Mouse (Mus musculus): ENCODE results near the gene Mylk.
A peak's percentile ranks its signal among the peaks of the same experiment; 100 is the strongest.

Gene Mylk

GRCm38 (mm10) chr16:35022242-35023137, 277.5 kb downstream of the Mylk start, which contains the start of gene Hacd2:
Hacd2 (plus strand) TSS chr16:35022428.
- DNase-seq (ENCODE audit: low read depth, low spot score): peak; percentile 97

GRCm38 (mm10) chr16:35023138-35023735, 278.2 kb downstream of the Mylk start:
- DNase-seq (ENCODE audit: low read depth, low spot score): no peak

- DNase-seq (ENCODE audit: low read depth, low spot score): peak; percentile 90
These were observed 279.3 kb downstream of the Mylk start for GRCm38 (mm10) chr16:35024300-35024699.

GRCm38 (mm10) chr16:35025347-35025746, 280.3 kb downstream of the Mylk start:
- no peak for DNase-seq (ENCODE audit: low read depth, low spot score)

GRCm38 (mm10) chr16:35033241-35033640, 288.2 kb downstream of the Mylk start:
- no peak for DNase-seq (ENCODE audit: low read depth, low spot score)

GRCm38 (mm10) chr16:35033809-35034577, 289.0 kb downstream of the Mylk start:
- DNase-seq (ENCODE audit: low read depth, low spot score): no peak

GRCm38 (mm10) chr16:35034971-35035370, 290.0 kb downstream of the Mylk start:
- no peak for DNase-seq (ENCODE audit: low read depth, low spot score)

- DNase-seq (ENCODE audit: low read depth, low spot score): no peak
These were observed 291.7 kb downstream of the Mylk start for GRCm38 (mm10) chr16:35036754-35037153.

GRCm38 (mm10) chr16:35038343-35039057, 293.5 kb downstream of the Mylk start:
- peak; percentile 89 for DNase-seq (ENCODE audit: low read depth, low spot score)

GRCm38 (mm10) chr16:35040154-35040553, 295.1 kb downstream of the Mylk start:
- no peak for DNase-seq (ENCODE audit: low read depth, low spot score)

GRCm38 (mm10) chr16:35041001-35041400, 296.0 kb downstream of the Mylk start:
- DNase-seq (ENCODE audit: low read depth, low spot score): no peak

- no peak for DNase-seq (ENCODE audit: low read depth, low spot score)
These were observed 301.2 kb downstream of the Mylk start for GRCm38 (mm10) chr16:35046081-35046775.

GRCm38 (mm10) chr16:35047272-35047969, 302.4 kb downstream of the Mylk start:
- DNase-seq (ENCODE audit: low read depth, low spot score): no peak

- DNase-seq (ENCODE audit: low read depth, low spot score): no peak
These were observed 306.1 kb downstream of the Mylk start for GRCm38 (mm10) chr16:35051066-35051465.
